Mouse (Mus musculus) lung, adult 10 weeks (tissue): Measurements from ENCODE around the gene Txndc16. TPM values are rescaled to one million over a fixed set of nuclear protein-coding genes. Genes with fewer than 3 reads are reported as not detected.

ENCODE experiments used
- polyA plus RNA-seq: library from polyadenylated mRNA; stranded (reverse); fragments of 350-450 nt; fragmentation: Illumina TruSeq; extraction: RNeasy Lipid Tissue Mini Kit (QIAGEN cat#74804); gene quantifications from one replicate; pipeline ENCODE4 v1.2.3, GENCODE M21; 2014; ENCODE audit warnings: low read depth, low replicate concordance; ENCODE audit not compliant: insufficient read depth

Gene Txndc16
- polyA plus RNA-seq = 9.2 TPM

GRCm38 (mm10) chr14:45220090-45220956 lies at the start of gene Txndc16:
Gene Txndc16 (minus strand): TSS chr14:45220328.

GRCm38 (mm10) chr14:45219281-45220089 lies 643 bp downstream of the Txndc16 start, which contains the start of gene Gpr137c:
Gene Gpr137c (plus strand): TSS chr14:45219717.

Other genes with a start within 250 kb of the Txndc16 start
- gene Ptger2, start 232.1 kb downstream of the Txndc16 start, polyA plus RNA-seq = 3.1 TPM
- gene Gpr137c, start 611 bp downstream of the Txndc16 start, polyA plus RNA-seq = 0.59 TPM
- gene Ero1l, start 98.4 kb upstream of the Txndc16 start, polyA plus RNA-seq = 17.1 TPM
- 78.4 TPM for gene Psmc6, start 109.5 kb upstream of the Txndc16 start, polyA plus RNA-seq
- gene Styx, start 130.8 kb upstream of the Txndc16 start, polyA plus RNA-seq = 7.8 TPM
- 18.4 TPM for gene Gnpnat1, start 184.6 kb upstream of the Txndc16 start, polyA plus RNA-seq